Mouse (Mus musculus) fibroblast of lung, adult 2 months (primary cell): Measurements from ENCODE around the gene Tle4.

Source experiments
- DNase-seq: peaks from one replicate; pipeline ENCODE4 v3.0.0-alpha.2; 2011; ENCODE audit warnings: low read depth

Gene Tle4

GRCm38 (mm10) chr19:14590154-14590553 is 7.7 kb downstream of the Tle4 start:
- no peak for DNase-seq

- no peak for DNase-seq
These were observed 9.4 kb downstream of the Tle4 start for GRCm38 (mm10) chr19:14588221-14589123.

GRCm38 (mm10) chr19:14586171-14586570 is 11.7 kb downstream of the Tle4 start:
- DNase-seq = no peak

- no peak for DNase-seq
These were observed 12.1 kb downstream of the Tle4 start for GRCm38 (mm10) chr19:14585731-14586130.

- DNase-seq = no peak
These were observed 12.6 kb downstream of the Tle4 start for GRCm38 (mm10) chr19:14585235-14585634.

- peak; percentile 17 for DNase-seq
These were observed 19.2 kb downstream of the Tle4 start for GRCm38 (mm10) chr19:14578698-14579097.

GRCm38 (mm10) chr19:14578016-14578415 is 19.8 kb downstream of the Tle4 start:
- no peak for DNase-seq

- no peak for DNase-seq
These were observed 21.5 kb downstream of the Tle4 start for GRCm38 (mm10) chr19:14576311-14576710.

- no peak for DNase-seq
These were observed 29.0 kb downstream of the Tle4 start for GRCm38 (mm10) chr19:14568879-14569278.

GRCm38 (mm10) chr19:14567081-14567480 is 30.8 kb downstream of the Tle4 start:
- no peak for DNase-seq

- no peak for DNase-seq
These were observed 31.3 kb downstream of the Tle4 start for GRCm38 (mm10) chr19:14566564-14567021.

GRCm38 (mm10) chr19:14565424-14566069 is 32.3 kb downstream of the Tle4 start:
- DNase-seq = no peak

GRCm38 (mm10) chr19:14563273-14563959 is 34.4 kb downstream of the Tle4 start:
- no peak for DNase-seq

GRCm38 (mm10) chr19:14547871-14548270 is 50.0 kb downstream of the Tle4 start:
- DNase-seq = no peak

GRCm38 (mm10) chr19:14547133-14547842 is 50.6 kb downstream of the Tle4 start:
- DNase-seq = no peak

- no peak for DNase-seq
These were observed 52.4 kb downstream of the Tle4 start for GRCm38 (mm10) chr19:14545485-14545884.

GRCm38 (mm10) chr19:14543305-14543704 is 54.5 kb downstream of the Tle4 start:
- DNase-seq = no peak

- no peak for DNase-seq
These were observed 57.2 kb downstream of the Tle4 start for GRCm38 (mm10) chr19:14540678-14541077.

- DNase-seq = no peak
These were observed 61.2 kb downstream of the Tle4 start for GRCm38 (mm10) chr19:14536676-14537075.

GRCm38 (mm10) chr19:14534447-14534846 is 63.4 kb downstream of the Tle4 start:
- DNase-seq = no peak

GRCm38 (mm10) chr19:14532861-14533260 is 65.0 kb downstream of the Tle4 start:
- DNase-seq = no peak
